Mouse (Mus musculus) olfactory bulb, adult 2 months (tissue): ENCODE measurements around the gene Otud3.

Experiments
- CTCF ChIP-seq: fragments of 200-500 bp; IDR thresholded peaks from 2 replicates; pipeline ENCODE4 v1.5.1; 2012; ENCODE audit warnings: low read depth, mild to moderate bottlenecking, low read length, moderate library complexity; ENCODE audit not compliant: insufficient read depth
- POLR2A ChIP-seq: fragments of 200-500 bp; IDR thresholded peaks from 2 replicates; pipeline ENCODE4 v1.6.1; 2012; ENCODE audit warnings: mild to moderate bottlenecking, low read depth, low read length, moderate library complexity; ENCODE audit not compliant: insufficient read depth

GRCm38 (mm10) chr4:138938495-138939269 lies 24.9 kb upstream of the Otud3 start:
- no peak for TF ChIP-seq CTCF
- no peak for TF ChIP-seq POLR2A
